Mouse (Mus musculus): ENCODE data around the gene Dnajc8. TPM values are rescaled to one million over a fixed set of nuclear protein-coding genes. Genes with fewer than 3 reads are reported as not detected.

The Dnajc8 gene
- 100 to 1,000 TPM; 288 to 351 (median 317) TPM for polyA plus RNA-seq (2017; shearing (Covaris generic))

DNA sequence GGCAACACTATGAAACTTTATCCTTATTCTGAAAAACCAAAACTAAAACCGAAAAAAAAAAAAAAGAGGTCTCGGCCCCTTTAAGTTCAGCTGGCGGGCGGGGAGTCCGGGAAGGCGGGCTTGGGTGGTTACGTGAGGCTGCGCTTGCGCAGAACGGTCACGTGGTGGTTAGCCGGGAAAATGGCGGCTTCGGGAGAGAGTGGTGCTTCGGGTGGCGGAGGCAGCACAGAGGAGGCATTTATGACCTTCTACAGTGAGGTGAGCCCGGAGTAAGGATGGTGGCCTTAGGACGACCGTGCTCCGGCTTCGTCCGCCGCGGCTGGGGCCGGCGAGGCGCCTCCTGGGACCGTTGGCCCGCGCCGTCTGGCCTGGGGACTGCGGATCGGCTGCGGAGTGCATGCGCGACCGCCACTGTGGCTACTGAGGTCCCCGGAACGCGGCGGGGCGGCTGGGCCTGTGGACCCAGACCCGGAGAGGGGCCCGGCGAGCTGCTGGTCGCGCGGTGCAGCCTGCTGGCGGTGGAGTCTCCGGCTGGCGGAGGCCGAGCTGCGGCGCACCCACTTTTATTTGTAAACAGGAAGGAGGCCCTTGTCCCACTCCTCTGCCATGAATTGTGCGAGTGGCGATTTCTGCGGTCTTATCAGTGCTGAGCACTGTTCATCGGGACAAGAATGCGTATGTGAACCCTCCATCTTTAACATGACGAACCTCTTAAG, at the start of gene Dnajc8:
Gene Dnajc8, plus strand, starts transcription at position 145 of the 716 bp plus-strand sequence.
- peak; percentile 61 for ATAC-seq

DNA sequence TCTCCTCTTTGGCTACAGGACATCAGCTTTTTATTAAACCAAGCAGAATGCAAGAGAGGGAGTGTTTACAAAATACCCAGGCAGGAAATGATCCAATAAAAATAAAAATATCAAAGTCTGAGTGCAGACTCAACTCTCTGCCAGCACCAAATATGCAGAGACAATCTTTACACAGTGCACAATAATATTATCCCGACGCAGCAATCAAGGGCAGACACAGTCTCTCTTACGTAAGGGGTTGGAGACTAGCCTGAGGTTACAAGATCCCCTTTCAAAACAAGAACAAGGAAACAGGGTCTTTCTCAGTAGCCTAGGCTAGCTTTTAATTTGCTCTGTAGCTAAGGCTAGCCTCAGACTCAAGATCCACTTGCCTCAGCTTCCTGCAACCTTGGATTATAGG, 46.8 kb upstream of the Dnajc8 start:
- no peak for ATAC-seq

DNA sequence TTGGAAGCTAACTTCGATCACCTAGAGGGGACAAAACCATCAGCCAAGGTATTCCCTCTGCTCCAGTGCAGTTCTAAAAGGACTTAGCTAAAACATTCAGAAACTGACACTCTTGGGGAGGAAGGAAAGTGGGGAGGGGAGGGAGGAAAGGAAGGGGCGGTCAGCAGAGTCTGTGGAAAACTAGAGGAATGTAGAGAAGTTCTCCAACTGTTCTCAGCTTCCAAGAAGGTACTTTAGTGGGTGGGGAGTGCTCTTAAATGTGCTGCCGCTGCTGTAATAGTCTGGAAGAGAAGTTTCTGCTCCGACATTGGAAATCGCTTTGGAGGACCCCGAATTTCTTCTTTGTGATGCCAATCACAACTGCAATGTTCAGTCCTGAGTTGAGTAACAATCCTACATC, 46.4 kb upstream of the Dnajc8 start:
- no peak for ATAC-seq

DNA sequence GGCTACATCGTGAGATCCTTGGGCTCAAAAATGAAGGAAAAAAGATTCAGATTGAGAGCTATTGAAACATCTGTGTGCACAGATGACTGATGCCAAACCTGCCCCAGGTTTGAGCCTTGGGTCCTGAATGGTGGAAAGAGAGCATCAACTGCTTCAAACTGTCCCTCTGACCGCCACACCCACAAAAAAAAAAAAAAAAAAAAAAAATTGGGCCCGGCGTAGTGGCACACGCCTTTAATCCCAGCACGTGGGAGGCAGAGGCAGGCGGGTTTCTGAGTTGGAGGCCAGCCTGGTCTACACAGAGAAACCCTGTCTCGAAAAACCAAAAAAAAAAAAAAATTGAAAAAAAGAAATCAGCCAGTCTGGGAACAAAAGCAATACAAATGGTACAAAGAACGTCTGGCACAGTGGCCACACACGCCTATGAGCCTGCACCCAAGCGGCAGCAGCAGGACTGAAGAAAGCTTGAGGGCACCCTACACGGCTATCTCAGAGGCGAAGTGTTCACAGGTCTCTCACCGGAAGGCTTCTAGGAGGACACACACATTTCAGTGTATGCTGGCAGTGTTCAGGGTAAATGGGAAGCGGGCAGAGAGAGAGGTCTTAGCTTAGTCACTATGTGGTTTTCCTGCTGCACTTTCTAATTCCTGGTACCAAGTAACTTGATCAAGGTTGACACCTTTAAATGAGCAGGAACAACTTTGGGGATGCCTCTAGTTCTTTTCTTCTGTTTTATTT, 44.9 kb upstream of the Dnajc8 start:
- ATAC-seq, result no peak

DNA sequence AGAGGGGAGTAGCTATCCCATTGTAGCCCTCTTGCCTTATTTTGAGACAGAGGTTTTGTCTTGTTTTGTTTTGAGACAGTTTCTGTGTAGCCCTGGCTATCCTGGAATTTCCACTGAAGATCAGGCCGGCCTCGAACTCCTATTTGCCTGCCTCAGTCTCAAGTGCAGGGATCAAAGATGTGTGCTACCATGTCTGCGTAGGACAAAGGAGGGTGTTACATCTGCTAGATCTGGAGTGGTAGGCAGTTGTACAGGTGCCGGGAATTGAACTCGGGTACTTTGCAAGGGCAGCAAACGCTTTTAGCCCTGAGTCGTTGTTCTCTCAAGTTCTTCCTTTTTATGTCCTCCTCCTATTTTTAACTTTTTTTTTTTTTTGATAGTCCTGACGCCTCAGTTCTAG, 44.3 kb upstream of the Dnajc8 start:
- ATAC-seq, result no peak

DNA sequence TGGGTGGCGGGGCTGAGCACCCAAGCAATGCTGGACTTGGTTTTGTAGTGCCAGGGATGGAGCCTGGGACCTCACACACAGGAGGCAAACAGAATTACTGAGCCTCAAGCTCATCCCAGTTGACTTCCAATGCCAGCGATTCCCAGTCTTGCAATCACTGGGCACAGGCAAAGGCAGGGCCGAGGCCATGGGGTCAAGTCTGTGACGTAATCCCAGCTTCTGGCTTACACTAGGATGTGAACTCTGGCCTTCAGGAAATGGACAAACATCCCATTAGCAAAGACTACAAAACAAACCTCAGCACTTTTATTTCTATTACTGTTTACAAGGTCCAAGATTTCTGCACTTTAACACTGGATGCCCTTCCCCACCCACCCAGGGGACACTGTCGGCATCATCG, 43.6 kb upstream of the Dnajc8 start:
- no peak for ATAC-seq

DNA sequence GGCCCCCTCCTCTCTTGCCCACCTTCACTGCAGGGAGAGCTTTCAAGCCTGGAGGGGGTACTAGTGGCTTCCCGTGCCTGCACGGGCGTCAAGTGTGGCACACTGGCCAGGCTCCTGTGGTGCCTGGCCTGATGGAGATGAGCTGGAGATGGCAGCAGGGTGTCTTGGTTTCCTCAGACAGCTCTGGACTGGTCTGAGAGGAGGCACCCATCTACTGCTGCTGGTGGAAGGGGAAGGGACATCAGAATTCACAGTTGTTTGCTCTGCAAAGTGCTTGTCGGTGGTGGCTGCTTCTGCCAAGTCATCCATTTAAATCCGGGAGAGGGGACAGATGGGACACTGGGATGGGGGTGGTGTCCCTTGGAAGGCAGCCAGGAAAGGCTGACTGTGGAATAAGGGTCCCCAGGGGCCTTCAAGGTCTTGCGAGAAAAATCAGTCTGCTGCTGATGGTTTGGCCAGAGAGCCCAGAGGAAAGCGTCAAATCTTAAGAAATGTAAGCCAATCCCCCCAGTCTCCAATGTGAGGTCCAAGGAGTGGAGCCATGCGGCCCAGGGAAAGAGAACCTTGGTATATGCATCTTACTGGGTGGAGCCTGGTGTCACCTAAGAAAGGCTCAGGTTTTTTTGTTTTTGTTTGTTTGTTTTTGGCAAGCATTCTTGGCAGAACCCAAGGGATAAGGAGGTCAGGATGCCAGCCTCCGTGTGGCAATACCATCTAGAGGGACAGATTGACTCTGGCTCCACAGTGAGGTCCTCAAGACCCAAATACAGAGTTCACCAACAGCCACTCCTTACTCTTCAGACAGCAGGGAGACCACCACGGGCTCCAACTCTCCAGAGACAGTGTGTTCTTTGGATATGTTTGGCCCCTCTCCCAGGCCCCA, 42.9 kb upstream of the Dnajc8 start:
- no peak for ATAC-seq

DNA sequence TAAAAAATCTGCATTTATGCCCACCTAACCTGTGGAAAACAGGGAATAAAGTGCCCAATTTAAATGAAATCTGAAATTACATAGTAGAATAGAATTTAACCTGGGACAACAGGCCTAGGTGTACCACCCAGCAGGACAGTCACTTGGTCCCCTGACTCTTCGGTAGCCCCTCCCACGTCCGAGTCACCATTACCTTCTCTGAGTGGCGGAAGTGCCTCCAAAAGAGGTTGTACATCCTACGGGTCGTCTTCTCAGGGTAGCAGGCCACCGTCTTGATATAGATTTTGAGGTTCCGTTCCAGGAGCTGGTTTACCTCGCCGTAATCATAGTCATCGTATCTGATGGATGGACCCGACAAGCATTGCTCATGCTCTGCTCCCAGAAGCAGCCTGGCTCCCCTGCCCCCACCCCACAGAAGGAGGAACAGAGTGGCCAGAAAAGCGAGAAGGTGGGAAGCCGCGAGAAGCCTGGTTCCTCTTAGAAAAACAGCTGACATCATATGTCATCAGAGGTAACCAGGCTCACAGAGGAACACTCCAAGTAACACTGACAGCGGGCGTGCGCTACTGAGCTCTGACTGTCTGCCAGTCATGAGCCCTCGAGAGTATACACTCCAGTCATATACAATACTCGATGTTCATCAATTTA, 41.0 kb upstream of the Dnajc8 start:
- ATAC-seq, result no peak

DNA sequence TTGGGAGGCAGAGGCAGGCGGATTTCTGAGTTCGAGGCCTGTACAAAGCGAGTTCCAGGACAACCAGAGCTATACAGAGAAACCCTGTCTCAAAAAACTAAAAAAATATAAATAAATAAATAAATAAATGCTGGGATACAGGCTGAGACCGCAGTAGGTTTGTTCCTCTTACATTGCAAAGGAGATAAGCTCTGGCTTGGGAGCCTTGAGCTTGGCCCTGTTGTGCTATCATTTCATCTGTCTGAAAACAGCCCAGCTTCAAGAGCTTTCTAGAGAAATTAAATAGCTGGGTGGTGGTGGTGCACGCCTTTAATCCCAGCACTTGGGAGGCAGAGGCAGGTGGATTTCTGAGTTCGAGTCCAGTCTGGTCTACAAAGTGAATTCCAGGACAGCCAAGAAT, 33.7 kb upstream of the Dnajc8 start:
- no peak for ATAC-seq

DNA sequence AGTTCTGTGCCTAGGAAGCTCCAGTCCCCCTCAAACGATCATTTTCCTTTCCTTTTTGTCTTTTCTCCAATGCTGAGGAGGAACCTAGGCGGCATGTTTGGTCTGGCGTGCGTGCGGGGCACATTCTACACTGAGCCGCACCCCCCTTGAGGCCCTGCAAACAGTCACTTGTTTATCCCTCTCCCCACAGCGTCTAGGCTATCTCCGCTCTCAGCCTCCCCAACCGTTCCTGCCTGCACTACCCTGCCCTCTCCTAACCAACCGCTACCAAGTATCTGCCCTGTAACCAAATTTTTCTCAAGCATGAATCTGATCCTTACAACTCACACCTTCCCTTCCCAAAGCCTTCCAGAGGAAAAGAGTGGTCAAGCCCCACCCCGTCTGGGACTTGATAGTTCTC, 32.0 kb upstream of the Dnajc8 start:
- no peak for ATAC-seq

DNA sequence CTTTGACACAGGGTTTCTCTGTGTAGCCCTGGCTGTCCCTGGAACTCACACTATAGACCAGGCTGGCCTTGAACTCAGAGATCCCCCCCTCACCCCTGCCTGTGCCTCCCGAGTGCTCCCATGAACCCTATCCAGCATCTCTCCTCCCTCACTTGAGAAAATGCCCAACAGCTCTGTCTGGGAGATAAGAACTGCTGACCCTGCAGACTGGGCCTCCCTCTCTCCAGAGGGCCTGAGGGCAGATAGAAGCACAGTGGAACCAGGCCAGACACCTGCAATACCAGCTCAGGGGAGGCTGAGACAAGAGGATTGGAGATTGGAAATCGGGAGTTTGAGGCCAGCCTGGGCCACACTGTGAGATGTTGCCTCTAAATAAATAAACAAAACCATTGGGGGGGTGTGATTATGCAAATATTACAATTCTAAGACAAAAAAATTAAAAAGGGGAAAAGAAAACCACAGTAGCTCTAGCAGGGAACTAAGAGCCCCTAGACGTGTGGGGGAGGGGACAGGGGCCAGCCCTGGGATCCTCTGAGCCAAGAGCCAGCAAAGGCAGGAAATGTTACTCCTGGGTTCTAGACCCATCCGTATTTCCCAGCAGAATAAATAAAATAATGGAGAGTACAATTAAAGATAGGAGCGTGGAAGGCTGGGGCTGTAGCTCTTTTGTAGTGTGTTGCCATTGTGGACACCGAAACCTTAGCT, 30.2 kb upstream of the Dnajc8 start:
- no peak for ATAC-seq

DNA sequence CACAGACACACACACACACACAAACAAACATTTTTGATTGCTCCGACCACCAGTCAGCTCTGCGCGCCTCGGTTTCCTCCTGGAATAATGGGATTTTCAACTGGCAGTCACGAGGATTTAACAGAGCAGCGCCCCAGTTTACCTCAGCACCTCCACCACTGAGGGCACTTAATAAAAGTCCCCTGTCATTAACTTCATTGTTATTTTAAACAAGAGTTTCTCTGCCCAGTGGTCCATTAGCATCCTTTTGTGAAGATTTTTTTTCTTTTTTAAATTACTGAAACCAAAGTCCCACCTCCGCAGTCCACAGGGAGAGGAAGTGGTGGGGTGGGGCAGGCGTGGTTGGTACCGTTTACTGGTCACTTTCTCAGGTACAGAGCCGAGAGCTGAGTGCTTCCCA, 29.6 kb upstream of the Dnajc8 start:
- no peak for ATAC-seq

DNA sequence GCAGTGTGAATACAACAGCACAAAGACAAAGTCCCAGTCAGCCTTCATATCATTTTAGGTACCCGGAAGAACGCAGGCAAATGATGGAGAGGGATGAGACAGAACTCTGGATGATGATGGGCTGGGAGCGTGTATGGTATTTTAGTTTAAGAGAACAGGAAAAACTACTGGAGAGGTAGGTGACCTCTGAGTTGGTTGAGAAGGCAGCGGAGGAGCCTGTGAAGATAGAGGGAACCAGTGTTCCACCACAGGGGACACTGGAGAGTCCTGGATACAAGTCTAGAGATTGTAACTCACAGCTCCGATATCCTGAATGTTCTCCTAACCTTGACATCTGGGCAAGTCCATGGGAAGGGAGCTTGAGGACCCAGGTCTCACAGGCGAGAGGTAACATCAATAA, 29.1 kb upstream of the Dnajc8 start:
- no peak for ATAC-seq

DNA sequence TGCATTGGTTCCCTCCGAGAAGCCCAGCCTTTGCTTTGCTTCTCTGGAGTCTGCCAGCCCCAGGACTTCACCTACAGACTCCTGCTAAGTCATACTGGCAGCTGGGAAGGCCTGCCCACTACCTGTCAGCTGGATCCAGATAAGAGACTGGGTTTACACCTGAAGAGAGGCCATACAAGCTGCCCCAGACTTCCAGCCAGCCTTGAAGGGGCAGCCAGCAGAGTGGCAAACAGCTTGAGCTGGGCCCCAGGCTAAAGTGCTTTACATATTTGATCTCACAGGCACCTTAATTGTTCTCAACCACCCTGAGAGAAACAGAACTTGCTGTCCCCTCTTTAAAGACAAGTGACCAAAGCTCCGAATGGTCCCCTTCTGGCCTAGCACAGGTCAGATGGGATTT, 28.1 kb upstream of the Dnajc8 start:
- ATAC-seq, result no peak

DNA sequence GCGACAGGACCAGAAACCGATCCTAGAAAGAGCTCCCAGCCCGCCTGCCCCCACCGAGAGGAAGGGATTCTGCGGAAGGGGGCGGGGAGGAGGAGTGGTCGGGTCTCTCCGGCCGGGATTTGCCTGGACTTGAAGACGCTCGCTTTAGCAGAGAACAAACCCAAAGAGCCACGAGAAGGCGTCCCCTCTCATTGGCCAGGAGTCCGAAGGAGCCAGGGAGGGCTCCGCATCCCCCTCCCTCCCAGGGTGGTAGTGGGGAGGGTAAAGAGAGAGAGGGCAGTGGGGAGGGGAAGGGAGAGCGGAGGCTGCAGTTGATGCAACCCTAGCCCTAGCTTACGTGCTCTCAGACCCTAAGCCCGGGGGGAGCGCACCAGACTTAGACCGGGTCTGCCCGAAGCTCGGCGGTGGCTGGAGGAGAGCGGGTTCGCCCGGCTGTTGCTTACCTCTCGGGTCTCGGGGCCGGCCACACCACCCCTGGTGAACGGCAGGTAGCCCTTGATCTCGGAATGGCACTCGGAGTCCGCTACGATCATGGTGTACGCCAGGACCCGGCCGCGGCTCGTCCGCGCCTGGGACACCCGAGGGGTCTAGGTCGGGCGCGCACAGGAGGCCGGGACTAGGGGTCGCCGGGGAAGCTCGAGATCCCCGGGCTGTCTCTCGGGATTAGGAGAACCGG, 25.6 kb upstream of the Dnajc8 start:
- ATAC-seq, result peak; percentile 8

DNA sequence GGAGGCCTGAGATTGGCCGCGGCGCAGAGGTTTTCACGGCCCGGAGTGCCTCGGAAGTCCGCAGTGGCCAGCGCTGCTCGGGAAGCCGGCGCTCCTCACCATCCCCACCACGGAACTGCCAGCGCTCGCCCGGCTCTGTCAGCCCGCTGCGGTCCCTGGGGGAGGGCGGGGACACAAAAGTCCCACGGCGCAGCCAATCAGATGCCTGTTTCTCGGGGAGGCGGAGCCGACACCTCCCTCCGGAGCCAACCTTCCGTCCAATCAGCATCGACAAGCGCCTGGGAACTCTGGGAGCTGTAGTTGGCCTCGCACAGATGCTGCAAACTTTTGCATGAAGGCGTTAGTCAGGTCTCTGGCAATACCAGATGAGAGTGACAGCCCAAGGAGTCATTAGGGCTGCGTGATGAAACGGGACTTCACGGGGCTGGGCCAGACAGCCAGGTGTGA, 25.0 kb upstream of the Dnajc8 start, which contains the start of gene Sesn2:
Gene Sesn2, minus strand, starts transcription at position 150 of the 447 bp plus-strand sequence.
- ATAC-seq, result peak; percentile 92

DNA sequence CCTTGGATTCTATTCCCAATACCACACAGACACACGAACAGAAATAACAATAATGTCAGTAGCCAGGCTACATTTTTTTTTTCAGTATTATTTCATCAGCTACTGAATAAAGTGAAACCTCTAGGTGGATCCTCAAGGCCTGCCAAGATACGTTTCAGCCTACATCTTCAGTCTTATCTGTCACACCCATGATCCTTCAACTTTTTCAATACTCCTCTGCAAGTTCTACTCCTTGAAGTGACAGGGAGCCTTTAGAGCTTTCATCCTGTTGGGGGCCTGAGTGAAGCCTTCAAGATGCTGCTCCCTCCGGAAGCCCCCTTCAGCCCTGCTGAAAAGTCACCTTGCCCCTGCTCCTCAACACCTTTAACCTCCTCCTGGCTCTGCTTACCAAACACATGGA, 23.3 kb upstream of the Dnajc8 start:
- ATAC-seq, result no peak

DNA sequence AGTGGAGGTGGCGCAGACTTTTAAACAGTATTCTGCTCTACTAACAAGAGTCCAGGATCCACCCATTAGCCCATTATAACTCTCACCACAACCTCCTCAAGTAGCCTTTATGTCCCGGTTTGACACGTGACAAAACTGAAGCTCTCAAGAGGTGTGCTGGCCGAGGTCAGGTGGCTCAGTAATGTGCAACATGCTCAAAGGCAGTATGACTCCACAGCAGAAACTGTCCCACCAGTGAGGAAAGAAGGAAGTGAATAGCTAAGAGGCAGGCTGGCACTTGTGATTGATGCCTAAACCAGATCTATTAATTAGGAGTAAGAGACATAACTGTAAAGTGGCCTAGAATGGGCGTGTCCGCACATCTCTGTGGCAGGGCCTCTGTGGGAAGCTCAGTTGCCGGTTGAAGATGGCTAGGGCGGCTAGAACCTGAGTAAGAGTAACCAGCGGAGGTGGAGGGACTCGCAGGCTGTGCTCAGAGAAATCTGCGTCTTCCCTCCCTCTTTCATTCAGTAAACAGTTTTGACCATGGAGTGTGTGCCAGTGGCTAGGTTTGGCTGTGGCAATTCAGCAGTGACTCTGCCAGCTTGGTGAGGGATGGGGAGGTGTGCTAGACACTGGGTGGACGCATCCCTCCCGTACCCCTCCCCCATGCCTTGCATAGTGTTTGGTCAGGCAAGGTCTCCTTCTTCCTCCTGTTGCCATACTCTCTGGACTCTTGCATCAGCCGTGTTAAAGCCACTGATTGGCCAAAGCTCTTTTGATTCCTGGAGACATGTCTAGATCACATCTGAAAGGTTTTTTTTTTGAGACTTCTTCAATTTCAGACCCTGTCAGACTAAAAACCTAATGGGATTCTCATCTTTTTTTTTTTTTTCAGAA, 21.7 kb upstream of the Dnajc8 start:
- no peak for ATAC-seq

DNA sequence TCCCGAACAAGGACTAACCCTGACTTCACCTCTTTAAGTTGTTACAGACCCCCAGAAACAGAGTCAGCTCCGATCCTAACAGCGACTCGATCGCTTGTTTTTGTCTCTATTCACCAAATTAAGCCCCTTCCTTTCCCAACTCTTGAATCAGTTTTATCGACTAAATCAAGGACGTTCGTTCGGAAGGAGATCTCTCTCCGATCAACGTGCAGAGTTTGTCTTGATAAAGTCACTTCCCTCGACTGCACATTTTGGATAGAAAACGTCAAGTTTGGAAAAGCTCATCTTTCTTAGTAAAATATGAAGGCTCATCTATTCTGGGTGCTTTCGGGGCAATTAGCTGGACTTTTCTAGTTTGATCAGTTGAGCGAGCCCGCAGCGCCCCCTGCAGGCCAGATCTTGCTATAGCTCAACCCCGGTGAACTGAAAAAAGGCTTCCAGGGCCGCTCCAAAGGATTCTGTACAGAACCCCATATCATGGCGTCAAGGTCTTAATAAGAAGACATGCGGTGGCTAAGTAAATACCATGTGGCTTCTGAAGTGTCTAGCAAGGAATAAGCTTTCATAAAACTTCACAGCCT, 20.7 kb upstream of the Dnajc8 start:
- peak; percentile 16 for ATAC-seq

Measured in inflammation-experienced regulatory T-cells, adult 6 months (primary cell).